Mouse (Mus musculus): ENCODE data around the gene Gpld1. TPM values are rescaled to one million over a fixed set of nuclear protein-coding genes. Genes with fewer than 3 reads are reported as not detected.

The Gpld1 gene
- polyA plus RNA-seq (2012; fragmentation: generic; extraction: Trizol): 0.04 TPM

GRCm38 (mm10) chr13:24942512-24943282, at the start of gene Gpld1:
TSS of gene Gpld1 (plus strand) at chr13:24943152.
- Histone ChIP-seq H3K27me3 (ENCODE audit: control insufficient read depth, insufficient read depth, insufficient read length) (no peaks in the 10 kb centered on the region), H3K36me3 (ENCODE audit: control insufficient read depth, insufficient read depth) (no peaks in the 10 kb centered on the region), H3ac (ENCODE audit: control insufficient read depth, insufficient read length) (no peak within 1 kb of the TSS), H3K79me2 (ENCODE audit: control insufficient read depth, insufficient read depth) (no peaks in the 10 kb centered on the region), H3K4me3 (no peak within 1 kb of the TSS), H3K4me2 (ENCODE audit: low read depth) (no peak within 1 kb of the TSS)
- no peak for TF ChIP-seq SRF (IDR thresholded peaks at IDR 0.05; ENCODE audit: control insufficient read depth, insufficient read length, low read depth)
- TF ChIP-seq REST (IDR thresholded peaks at IDR 0.05; ENCODE audit: insufficient read depth, insufficient read length): no peak
- TF ChIP-seq TCF12 (IDR thresholded peaks at IDR 0.05; ENCODE audit: insufficient read depth, poor library complexity, severe bottlenecking): no peak

GRCm38 (mm10) chr13:24893880-24894279, 49.1 kb upstream of the Gpld1 start:
- H3K79me2 ChIP-seq (ENCODE audit: control insufficient read depth, insufficient read depth): no peaks in the 10 kb centered on the region

GRCm38 (mm10) chr13:24901916-24902315, 41.0 kb upstream of the Gpld1 start:
- H3ac ChIP-seq (ENCODE audit: control insufficient read depth, insufficient read length): no peak overlapping the region
- H3K27me3 ChIP-seq (ENCODE audit: control insufficient read depth, insufficient read depth, insufficient read length): no peaks in the 10 kb centered on the region
- H3K79me2 ChIP-seq (ENCODE audit: control insufficient read depth, insufficient read depth): no peaks in the 10 kb centered on the region
- no peaks in the 10 kb centered on the region for H3K36me3 ChIP-seq (ENCODE audit: control insufficient read depth, insufficient read depth)
- no peak for TF ChIP-seq MAX (IDR thresholded peaks at IDR 0.05; ENCODE audit: low read depth)
- no peak for TF ChIP-seq USF1 (IDR thresholded peaks at IDR 0.05; ENCODE audit: low read depth)
- TF ChIP-seq SRF (IDR thresholded peaks at IDR 0.05; ENCODE audit: control insufficient read depth, insufficient read length, low read depth): no peak
- no peak for TF ChIP-seq MYOD1 (IDR thresholded peaks at IDR 0.05; ENCODE audit: control insufficient read depth in 1 of 3, insufficient read length in 2 of 3, low read depth in 2 of 3)
- TF ChIP-seq CEBPB (IDR thresholded peaks at IDR 0.05; ENCODE audit: insufficient read depth, poor library complexity, severe bottlenecking): no peak
- TF ChIP-seq TCF12 (IDR thresholded peaks at IDR 0.05; ENCODE audit: insufficient read depth, poor library complexity, severe bottlenecking): no peak
- TF ChIP-seq MYOG (IDR thresholded peaks at IDR 0.05; ENCODE audit: control insufficient read depth in 1 of 3, insufficient read depth in 1 of 3, insufficient read length in 2 of 3, low read depth in 2 of 3): no peak
- TF ChIP-seq TCF3 (IDR thresholded peaks at IDR 0.05; ENCODE audit: insufficient read length, low read depth): no peak
- no peak for TF ChIP-seq E2F4 (IDR thresholded peaks at IDR 0.05; ENCODE audit: insufficient read depth)
- no peak for TF ChIP-seq POLR2AphosphoS2 (IDR thresholded peaks at IDR 0.05; ENCODE audit: insufficient read length, low read depth)
- TF ChIP-seq REST (IDR thresholded peaks at IDR 0.05; ENCODE audit: insufficient read depth, insufficient read length): no peak
- no peak overlapping the region for H3K4me3 ChIP-seq
- no peak overlapping the region for H3K4me2 ChIP-seq (ENCODE audit: low read depth)

More at GRCm38 (mm10) chr13:24893880-24894279, 49.1 kb upstream of the Gpld1 start:
- no peak overlapping the region for H3ac ChIP-seq (ENCODE audit: control insufficient read depth, insufficient read length)
- no peak overlapping the region for H3K4me2 ChIP-seq (ENCODE audit: low read depth)
- H3K27me3 ChIP-seq (ENCODE audit: control insufficient read depth, insufficient read depth, insufficient read length): no peaks in the 10 kb centered on the region
- TF ChIP-seq E2F4 (IDR thresholded peaks at IDR 0.05; ENCODE audit: insufficient read depth) (no peak), POLR2A (IDR thresholded peaks at IDR 0.05; ENCODE audit: insufficient read length, low read depth) (no peak), USF1 (IDR thresholded peaks at IDR 0.05; ENCODE audit: low read depth) (no peak), MAX (IDR thresholded peaks at IDR 0.05; ENCODE audit: low read depth) (no peak)
- H3K36me3 ChIP-seq (ENCODE audit: control insufficient read depth, insufficient read depth): no peaks in the 10 kb centered on the region
- no peak overlapping the region for H3K4me3 ChIP-seq

- no peak overlapping the region for H3ac ChIP-seq (ENCODE audit: control insufficient read depth, insufficient read length)
- TF ChIP-seq CEBPB (IDR thresholded peaks at IDR 0.05; ENCODE audit: insufficient read depth, poor library complexity, severe bottlenecking) (no peak), USF1 (IDR thresholded peaks at IDR 0.05; ENCODE audit: low read depth) (no peak), E2F4 (IDR thresholded peaks at IDR 0.05; ENCODE audit: insufficient read depth) (no peak), POLR2AphosphoS2 (IDR thresholded peaks at IDR 0.05; ENCODE audit: insufficient read length, low read depth) (no peak), SRF (IDR thresholded peaks at IDR 0.05; ENCODE audit: control insufficient read depth, insufficient read length, low read depth) (no peak), REST (IDR thresholded peaks at IDR 0.05; ENCODE audit: insufficient read depth, insufficient read length) (no peak), TCF12 (IDR thresholded peaks at IDR 0.05; ENCODE audit: insufficient read depth, poor library complexity, severe bottlenecking) (no peak), MYOG (IDR thresholded peaks at IDR 0.05; ENCODE audit: control insufficient read depth in 1 of 3, insufficient read depth in 1 of 3, insufficient read length in 2 of 3, low read depth in 2 of 3) (no peak), MAX (IDR thresholded peaks at IDR 0.05; ENCODE audit: low read depth) (no peak), POLR2A (IDR thresholded peaks at IDR 0.05; ENCODE audit: insufficient read length, low read depth) (no peak), TCF3 (IDR thresholded peaks at IDR 0.05; ENCODE audit: insufficient read length, low read depth) (no peak), MYOD1 (IDR thresholded peaks at IDR 0.05; ENCODE audit: control insufficient read depth in 1 of 3, insufficient read length in 2 of 3, low read depth in 2 of 3) (no peak)
- H3K79me2 ChIP-seq (ENCODE audit: control insufficient read depth, insufficient read depth): no peaks in the 10 kb centered on the region
Measured at GRCm38 (mm10) chr13:24903412-24903811, 39.5 kb upstream of the Gpld1 start.

GRCm38 (mm10) chr13:24905422-24905821, 37.5 kb upstream of the Gpld1 start:
- no peaks in the 10 kb centered on the region for H3K27me3 ChIP-seq (ENCODE audit: control insufficient read depth, insufficient read depth, insufficient read length)
- TF ChIP-seq MAX (IDR thresholded peaks at IDR 0.05; ENCODE audit: low read depth): no peak
- TF ChIP-seq CEBPB (IDR thresholded peaks at IDR 0.05; ENCODE audit: insufficient read depth, poor library complexity, severe bottlenecking): no peak
- TF ChIP-seq E2F4 (IDR thresholded peaks at IDR 0.05; ENCODE audit: insufficient read depth): no peak
- no peak for TF ChIP-seq TCF3 (IDR thresholded peaks at IDR 0.05; ENCODE audit: insufficient read length, low read depth)
- H3K4me3 ChIP-seq: no peak overlapping the region
- no peak overlapping the region for H3ac ChIP-seq (ENCODE audit: control insufficient read depth, insufficient read length)
- no peak overlapping the region for H3K4me2 ChIP-seq (ENCODE audit: low read depth)
- H3K79me2 ChIP-seq (ENCODE audit: control insufficient read depth, insufficient read depth): no peaks in the 10 kb centered on the region
- no peaks in the 10 kb centered on the region for H3K36me3 ChIP-seq (ENCODE audit: control insufficient read depth, insufficient read depth)

More at GRCm38 (mm10) chr13:24903412-24903811, 39.5 kb upstream of the Gpld1 start:
- H3K4me2 ChIP-seq (ENCODE audit: low read depth): no peak overlapping the region
- no peaks in the 10 kb centered on the region for H3K36me3 ChIP-seq (ENCODE audit: control insufficient read depth, insufficient read depth)
- no peak overlapping the region for H3K4me3 ChIP-seq
- no peaks in the 10 kb centered on the region for H3K27me3 ChIP-seq (ENCODE audit: control insufficient read depth, insufficient read depth, insufficient read length)
